Mouse (Mus musculus): Measurements from ENCODE around the gene Vmn2r35.
"Not testable (repeated sequence)": the region's sequence is repeated elsewhere in the genome, so short reads cannot be mapped to it uniquely, and the experiment has no call there.

Vmn2r35 gene

GRCm38 (mm10) chr7:7819767-7820166 is at the start of gene Vmn2r35:
Gene Vmn2r35, minus strand, starts transcription at chr7:7819867.
- not testable (repeated sequence) for DNase-seq

- DNase-seq: not testable (repeated sequence)
Measured at GRCm38 (mm10) chr7:7794196-7794595, 25.5 kb downstream of the Vmn2r35 start.

All from lung, postnatal 10 days (tissue).